Mouse (Mus musculus): Measurements from ENCODE around the gene Dync1i1. TPM values are rescaled to one million over a fixed set of nuclear protein-coding genes. Genes with fewer than 3 reads are reported as not detected.

Dync1i1 gene
- 112 TPM for polyA plus RNA-seq (2015; fragmentation: Illumina TruSeq; extraction: RNeasy Lipid Tissue Mini Kit (QIAGEN cat#74804); ENCODE audit: low read depth, low replicate concordance)

GRCm38 (mm10) chr6:5725611-5726236 is at the start of gene Dync1i1:
Gene Dync1i1, plus strand, starts transcription at chr6:5725639.

Other genes with a start within 250 kb of the Dync1i1 start
- gene Pdk4, start 229.3 kb upstream of the Dync1i1 start, polyA plus RNA-seq (2015; fragmentation: Illumina TruSeq; extraction: RNeasy Lipid Tissue Mini Kit (QIAGEN cat#74804); ENCODE audit: low read depth, low replicate concordance): 7.6 TPM

Data from brain, adult 10 weeks (tissue).